Mouse (Mus musculus) limb, embryonic 11.5 days (tissue): ENCODE data around the gene Trim11. TPM values are rescaled to one million over a fixed set of nuclear protein-coding genes. Genes with fewer than 3 reads are reported as not detected.

Source experiments
- microRNA-seq: library from miRNA; unstranded; fragments of <30 nt; microRNA quantifications from one replicate; pipeline ENCODE4, GENCODE M21; 2016
- polyA plus RNA-seq: library from polyadenylated mRNA; unstranded; fragments of >200 nt; fragmentation: Nextera tagmentation; extraction: Ambion mirVana; gene quantifications from 2 replicates; pipeline ENCODE4 v1.2.1, GENCODE M21; 2014

The Trim11 gene
- polyA plus RNA-seq, 1 experiment from 2014 or later: 19.0 TPM

Small RNAs within 50 kb of the gene (microRNA-seq; reads per million reads assigned to microRNA genes)
- not detected for gene Gm44313

Other genes starting within 250 kb of the Trim11 start
- 0.07 TPM in 1 of 2 replicates, not detected in the other for gene Olfr317, start 238.9 kb upstream of the Trim11 start, polyA plus RNA-seq
- gene Olfr316, start 225.4 kb upstream of the Trim11 start, polyA plus RNA-seq: not detected in 2 replicates
- not detected in 2 replicates for gene Olfr315, start 204.9 kb upstream of the Trim11 start, polyA plus RNA-seq
- gene Olfr314, start 195.1 kb upstream of the Trim11 start, polyA plus RNA-seq: not detected in 2 replicates
- not detected in 2 replicates for gene Fam183b, start 176.1 kb upstream of the Trim11 start, polyA plus RNA-seq
- not detected in 2 replicates for gene Olfr313, start 163.1 kb upstream of the Trim11 start, polyA plus RNA-seq
- not detected in 2 replicates for gene Olfr312, start 148.9 kb upstream of the Trim11 start, polyA plus RNA-seq
- not detected in 2 replicates for gene Olfr311, start 138.8 kb upstream of the Trim11 start, polyA plus RNA-seq
- gene Gm12258, start 130.9 kb upstream of the Trim11 start, polyA plus RNA-seq: 12.0 and 15.2 TPM in 2 replicates
- 9.4 and 10.4 TPM in 2 replicates for gene 2810021J22Rik, start 110.9 kb upstream of the Trim11 start, polyA plus RNA-seq
- 8.7 and 11.1 TPM in 2 replicates for gene Zfp39, start 73.9 kb upstream of the Trim11 start, polyA plus RNA-seq
- gene Btnl10, start 60.2 kb upstream of the Trim11 start, polyA plus RNA-seq: not detected in 2 replicates
- 269 and 275 TPM in 2 replicates for gene Rnf187, start 39.2 kb upstream of the Trim11 start, polyA plus RNA-seq
- gene Hist3h2ba, start 29.2 kb upstream of the Trim11 start, polyA plus RNA-seq: 8.8 and 11.1 TPM in 2 replicates
- gene Hist3h2a, start 23.4 kb upstream of the Trim11 start, polyA plus RNA-seq: 17.9 and 19.2 TPM in 2 replicates
- gene Trim17, start 23.4 kb upstream of the Trim11 start, polyA plus RNA-seq: 0.25 and 0.27 TPM in 2 replicates
- 0.08 and 0.18 TPM in 2 replicates for gene Obscn, start 158.3 kb downstream of the Trim11 start, polyA plus RNA-seq
- 1.5 and 2.1 TPM in 2 replicates for gene Iba57, start 185.6 kb downstream of the Trim11 start, polyA plus RNA-seq
- 0.15 and 0.20 TPM in 2 replicates for gene Gjc2, start 205.1 kb downstream of the Trim11 start, polyA plus RNA-seq
- gene Guk1, start 214.1 kb downstream of the Trim11 start, polyA plus RNA-seq: 136 and 149 TPM in 2 replicates
- gene Mrpl55, start 224.4 kb downstream of the Trim11 start, polyA plus RNA-seq: 104 and 106 TPM in 2 replicates
- 41.7 and 41.8 TPM in 2 replicates for gene 2310033P09Rik, start 230.2 kb downstream of the Trim11 start, polyA plus RNA-seq